Mouse (Mus musculus) T-helper 2 cell (primary cell): ENCODE measurements around the gene Gorab.

Experiments
- in situ Hi-C: fragments of 300-600 bp; cut with MboI, MseI; formaldehyde crosslinking; loops from one replicate; pipeline ENCODE4 v1.15.1; 2025; ENCODE audit warnings: high pct_unique_total_duplicates

The Gorab gene

GRCm38 (mm10) chr1:163358165-163358564 is 45.3 kb downstream of the Gorab start:
- in situ Hi-C loops: no loop called here

- in situ Hi-C loops: no loop called here
These were observed 45.7 kb downstream of the Gorab start for GRCm38 (mm10) chr1:163357733-163358132.

GRCm38 (mm10) chr1:163356167-163356566 is 47.3 kb downstream of the Gorab start:
- in situ Hi-C loops: no loop called here

GRCm38 (mm10) chr1:163355626-163356156 is 47.8 kb downstream of the Gorab start:
- in situ Hi-C loops: no loop called here

GRCm38 (mm10) chr1:163350988-163351387 is 52.5 kb downstream of the Gorab start:
- in situ Hi-C loops: no loop called here

GRCm38 (mm10) chr1:163345541-163345940 is 57.9 kb downstream of the Gorab start:
- in situ Hi-C loops: no loop called here

- in situ Hi-C loops: no loop called here
These were observed 58.5 kb downstream of the Gorab start for GRCm38 (mm10) chr1:163344931-163345330.

GRCm38 (mm10) chr1:163339219-163339561 is 64.3 kb downstream of the Gorab start:
- in situ Hi-C loops: no loop called here

- in situ Hi-C loops: no loop called here
These were observed 64.8 kb downstream of the Gorab start for GRCm38 (mm10) chr1:163338525-163339218.

GRCm38 (mm10) chr1:163337821-163338220 is 65.6 kb downstream of the Gorab start:
- in situ Hi-C loops: no loop called here
